Mouse (Mus musculus) C2C12 (cell line): ENCODE measurements around the gene Errfi1. TPM values are rescaled to one million over a fixed set of nuclear protein-coding genes. Genes with fewer than 3 reads are reported as not detected.

Experiments used
- H3K27me3 ChIP-seq: one replicate; pipeline ENCODE4 v1.6.1; 2011; ENCODE audit not compliant: control insufficient read depth, insufficient read depth, insufficient read length
- H3K36me3 ChIP-seq: one replicate; pipeline ENCODE4 v1.6.1; 2011; ENCODE audit not compliant: control insufficient read depth, insufficient read depth
- H3K4me3 ChIP-seq: one replicate; pipeline ENCODE4 v1.5.1; 2011; ENCODE audit warnings: mild to moderate bottlenecking, control low read depth; ENCODE audit not compliant: poor library complexity, insufficient read depth, severe bottlenecking
- H3K79me2 ChIP-seq: one replicate; pipeline ENCODE4 v1.6.1; 2011; ENCODE audit not compliant: control insufficient read depth, insufficient read depth
- H3K79me3 ChIP-seq: one replicate; pipeline ENCODE4 v1.6.1; 2011; ENCODE audit warnings: low read depth, control low read depth
- H3ac ChIP-seq: one replicate; pipeline ENCODE3; 2011; ENCODE audit warnings: low read depth; ENCODE audit not compliant: control insufficient read depth, insufficient read length
- CEBPB ChIP-seq: IDR thresholded peaks from one replicate; pipeline ENCODE4 v1.6.1; 2011; ENCODE audit warnings: low read depth, mild to moderate bottlenecking, control low read depth, moderate library complexity
- CTCF ChIP-seq: IDR thresholded peaks from one replicate; pipeline ENCODE4 v1.5.1; 2011; ENCODE audit not compliant: control insufficient read depth, insufficient read depth, insufficient read length
- FOSL1 ChIP-seq: IDR thresholded peaks from one replicate; pipeline ENCODE4 v1.8.0; 2011; ENCODE audit warnings: mild to moderate bottlenecking, low read length; ENCODE audit not compliant: poor library complexity, insufficient read depth, severe bottlenecking
- MAX ChIP-seq: IDR thresholded peaks from one replicate; pipeline ENCODE4 v1.6.1; 2011; ENCODE audit warnings: mild to moderate bottlenecking, control low read depth
- MYOD1 ChIP-seq: IDR thresholded peaks from one replicate; pipeline ENCODE4 v1.6.1; 2011; ENCODE audit warnings: low read depth; ENCODE audit not compliant: control insufficient read depth, insufficient read length
- MYOG ChIP-seq: IDR thresholded peaks from one replicate; pipeline ENCODE4 v1.6.1; 2011; ENCODE audit not compliant: control insufficient read depth, insufficient read length; ENCODE audit errors: extremely low read depth
- USF1 ChIP-seq: IDR thresholded peaks from one replicate; pipeline ENCODE4 v1.6.1; 2011; ENCODE audit warnings: low read depth, mild to moderate bottlenecking, control low read depth, moderate library complexity
- polyA plus RNA-seq: library from polyadenylated mRNA; unstranded; fragments of >200 nt; fragmentation: generic; extraction: Trizol; gene quantifications from one replicate; pipeline ENCODE4 v1.2.1, GENCODE M21; 2012; ENCODE audit warnings: missing spikeins

Gene Errfi1
- polyA plus RNA-seq, 1 experiment: 111 TPM

DNA sequence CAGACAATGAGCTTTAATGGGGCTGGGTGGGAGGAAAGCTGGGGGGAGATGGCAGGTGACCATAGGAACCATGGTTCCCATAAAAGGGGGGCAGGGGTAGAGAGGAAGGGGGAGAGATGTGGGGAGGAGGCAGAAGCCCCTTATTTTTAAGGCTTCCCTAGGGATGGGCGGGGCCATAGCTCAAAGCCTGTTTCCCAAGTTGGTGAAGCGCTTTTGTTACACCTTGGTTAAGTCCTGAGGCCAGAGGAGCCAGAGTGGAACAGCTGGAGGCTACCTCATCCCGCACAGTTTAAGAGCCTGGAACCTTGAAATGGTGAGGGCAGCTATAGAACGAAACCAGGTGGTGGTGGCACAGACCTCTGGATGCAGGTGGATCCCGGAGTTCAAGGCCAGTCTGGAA, 34.2 kb downstream of the Errfi1 start:
- Histone ChIP-seq H3ac (no peak overlapping the region), H3K79me2 (no peaks in the 10 kb centered on the region), H3K79me3 (no peaks in the 10 kb centered on the region), H3K4me3 (no peak overlapping the region), H3K27me3 (no peaks in the 10 kb centered on the region), H3K36me3 (no peaks in the 10 kb centered on the region)
- TF ChIP-seq FOSL1 (no peak), MYOG (no peak), CTCF (no peak), CEBPB (no peak), MYOD1 (no peak), MAX (no peak)

GRCm38 (mm10) chr4:150888492-150888891, 34.8 kb downstream of the Errfi1 start:
- Histone ChIP-seq H3K36me3 (no peaks in the 10 kb centered on the region), H3K4me3 (no peak overlapping the region), H3K79me3 (no peaks in the 10 kb centered on the region), H3ac (no peak overlapping the region), H3K27me3 (no peaks in the 10 kb centered on the region), H3K79me2 (no peaks in the 10 kb centered on the region)
- no peak for TF ChIP-seq MYOG
- no peak for TF ChIP-seq CTCF
- no peak for TF ChIP-seq MAX
- no peak for TF ChIP-seq USF1
- no peak for TF ChIP-seq CEBPB

- Histone ChIP-seq H3K36me3 (no peaks in the 10 kb centered on the region), H3K79me3 (no peaks in the 10 kb centered on the region), H3K27me3 (no peaks in the 10 kb centered on the region), H3ac (no peak overlapping the region), H3K79me2 (no peaks in the 10 kb centered on the region), H3K4me3 (no peak overlapping the region)
- TF ChIP-seq MYOD1 (no peak), FOSL1 (no peak), USF1 (no peak)
Measured at GRCm38 (mm10) chr4:150889273-150889954, 35.7 kb downstream of the Errfi1 start.

DNA sequence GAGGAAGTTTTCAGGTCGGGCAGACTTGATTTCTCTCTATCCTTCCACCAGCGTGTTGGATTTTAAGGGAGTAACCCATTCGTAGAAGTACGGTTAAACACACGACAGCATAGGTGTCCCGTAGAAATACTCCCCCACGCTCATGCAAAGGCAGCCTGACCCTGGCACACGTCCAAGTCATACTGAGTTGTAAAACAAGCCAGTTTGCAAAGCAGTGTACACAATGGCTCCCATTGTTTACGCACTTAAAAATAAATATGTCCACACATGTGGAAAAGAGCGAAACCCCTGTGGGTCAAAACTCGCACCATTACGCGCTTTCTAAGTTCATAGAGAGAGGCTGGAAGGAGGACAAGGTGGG, 36.2 kb downstream of the Errfi1 start:
- TF ChIP-seq FOSL1 (no peak), MYOG (no peak), MYOD1 (no peak), USF1 (no peak), MAX (no peak), CTCF (no peak), CEBPB (no peak)
- Histone ChIP-seq H3K36me3 (no peaks in the 10 kb centered on the region), H3ac (no peak overlapping the region), H3K79me3 (no peaks in the 10 kb centered on the region), H3K27me3 (no peaks in the 10 kb centered on the region), H3K79me2 (no peaks in the 10 kb centered on the region), H3K4me3 (no peak overlapping the region)

DNA sequence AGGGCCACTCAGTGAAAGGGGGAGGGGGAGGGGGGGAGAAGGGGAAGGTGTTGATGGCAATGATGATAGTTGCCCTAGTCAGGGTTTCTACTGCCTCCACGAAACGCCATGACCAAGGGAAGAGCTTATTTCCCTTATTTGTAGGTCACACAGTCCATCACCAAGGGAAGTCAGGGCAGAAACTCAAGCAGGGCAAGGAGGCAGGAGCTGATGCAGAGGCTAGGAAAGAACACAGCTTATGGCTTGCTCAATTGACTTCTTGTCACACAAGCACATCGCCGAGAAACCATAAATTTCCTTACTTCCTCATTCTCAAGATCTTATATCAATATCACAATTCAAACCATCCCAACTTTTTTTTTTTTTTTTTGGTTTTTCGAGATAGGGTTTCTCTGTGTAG, 37.6 kb downstream of the Errfi1 start:
- TF ChIP-seq CEBPB (no peak), MAX (no peak), USF1 (no peak), MYOD1 (no peak), CTCF (no peak), MYOG (no peak), FOSL1 (no peak)
- Histone ChIP-seq H3K79me2 (no peaks in the 10 kb centered on the region), H3K27me3 (no peaks in the 10 kb centered on the region), H3K79me3 (no peaks in the 10 kb centered on the region), H3K4me3 (no peak overlapping the region), H3ac (no peak overlapping the region), H3K36me3 (peaks cover under 1% of the 10 kb centered on the region)

DNA sequence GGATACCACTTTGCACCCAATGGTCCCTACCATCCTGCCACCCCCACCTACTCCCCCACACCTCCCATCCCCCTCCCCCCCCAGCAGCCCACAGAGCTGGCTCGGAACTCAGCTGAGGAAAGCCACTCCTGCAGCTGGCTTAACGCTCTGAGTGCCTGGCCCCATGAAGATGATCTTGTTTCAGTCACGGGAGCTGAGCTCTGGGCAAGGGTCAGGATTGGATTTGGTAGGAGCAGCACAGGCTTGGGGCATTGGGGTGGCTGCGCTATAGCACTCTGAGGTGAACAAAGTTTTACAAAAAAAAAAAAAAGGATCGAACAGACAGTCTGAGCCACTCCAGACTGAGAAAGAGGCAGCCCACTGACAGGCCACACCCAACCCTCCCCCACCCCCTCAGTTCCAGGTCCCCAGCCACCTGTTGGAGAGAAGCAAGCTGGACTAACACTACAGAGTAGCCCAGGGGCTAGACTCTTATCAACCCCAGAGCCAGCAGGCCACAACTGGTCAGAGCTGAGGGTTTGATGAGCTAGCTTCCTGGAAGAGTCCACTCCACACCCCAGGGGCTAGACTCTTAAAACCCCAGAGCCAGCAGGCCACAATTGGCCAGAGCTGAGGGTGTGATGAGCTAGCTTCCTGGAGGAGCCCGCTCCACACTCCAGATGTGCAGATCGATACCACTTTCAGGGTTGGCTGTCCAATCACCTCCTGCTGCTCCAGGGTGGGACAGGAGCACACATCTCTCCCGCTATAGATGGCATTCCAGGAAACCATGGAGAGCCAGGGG, 41.2 kb downstream of the Errfi1 start:
- no peak overlapping the region for H3K4me3 ChIP-seq
- TF ChIP-seq CTCF (no peak), MYOG (no peak), MAX (no peak), FOSL1 (no peak), USF1 (no peak)
- H3K36me3 ChIP-seq: peaks cover 35% of the 10 kb centered on the region
- no peak overlapping the region for H3ac ChIP-seq
- no peaks in the 10 kb centered on the region for H3K79me3 ChIP-seq
- no peaks in the 10 kb centered on the region for H3K79me2 ChIP-seq
- no peaks in the 10 kb centered on the region for H3K27me3 ChIP-seq
